Mouse (Mus musculus) midbrain, postnatal 0 days (tissue): ENCODE results near the gene Slc12a9. TPM values are rescaled to one million over a fixed set of nuclear protein-coding genes. Genes with fewer than 3 reads are reported as not detected.

Source experiments
- ATAC-seq: fragments of 200-750 bp; cut with Nextera tagmentation; 2 replicates; pipeline ENCODE4 v1.8.0; 2017; ENCODE audit warnings: moderate number of reproducible peaks, mild to moderate bottlenecking, moderate TSS enrichment, moderate library complexity; ENCODE audit not compliant: low FRiP score
- DNase-seq: peaks from one replicate; pipeline ENCODE4 v3.0.0-alpha.2; 2015; ENCODE audit warnings: low spot score
- H3K27ac ChIP-seq: fragments of 300-500 bp; sonication (generic); 2 replicates; pipeline ENCODE4 v1.5.1; 2014; ENCODE audit warnings: low read depth, mild to moderate bottlenecking, low read length, mixed read lengths
- H3K27me3 ChIP-seq: fragments of 300-500 bp; sonication (generic); 2 replicates; pipeline ENCODE4 v1.6.1; 2014; ENCODE audit warnings: low read length, control low read depth, mixed read lengths; ENCODE audit not compliant: insufficient read depth
- H3K36me3 ChIP-seq: fragments of 300-500 bp; sonication (generic); 2 replicates; pipeline ENCODE4 v1.6.1; 2014; ENCODE audit warnings: low read length, control low read depth, mixed read lengths; ENCODE audit not compliant: insufficient read depth
- H3K4me1 ChIP-seq: fragments of 300-500 bp; sonication (generic); 2 replicates; pipeline ENCODE4 v1.6.1; 2014; ENCODE audit warnings: mild to moderate bottlenecking, control low read depth, antibody characterized with exemption, low read length, mixed read lengths; ENCODE audit not compliant: insufficient read depth
- H3K4me2 ChIP-seq: fragments of 300-500 bp; sonication (generic); 2 replicates; pipeline ENCODE4 v1.6.1; 2014; ENCODE audit warnings: low read depth, mild to moderate bottlenecking, low read length, mixed read lengths; ENCODE audit not compliant: poor library complexity, severe bottlenecking
- H3K4me3 ChIP-seq: fragments of 300-500 bp; sonication (generic); 2 replicates; pipeline ENCODE4 v1.5.1; 2014; ENCODE audit warnings: low read depth, mild to moderate bottlenecking, low read length, moderate library complexity
- H3K9ac ChIP-seq: fragments of 300-500 bp; sonication (generic); replicated peaks from 2 replicates; pipeline ENCODE4 v1.6.1; 2014; ENCODE audit warnings: mild to moderate bottlenecking, low read length, moderate library complexity, mixed read lengths; ENCODE audit not compliant: poor library complexity, severe bottlenecking
- H3K9me3 ChIP-seq: fragments of 300-500 bp; sonication (generic); 2 replicates; pipeline ENCODE4 v1.6.1; 2016; ENCODE audit warnings: low read length, control low read depth
- CTCF ChIP-seq: IDR thresholded peaks from 2 replicates; pipeline ENCODE4 v1.5.1; 2016; ENCODE audit warnings: antibody characterized with exemption, mild to moderate bottlenecking
- WGBS: fragments of 180-500 bp; shearing (Covaris S2); extraction: QIAGEN DNeasy Blood & Tissue Kit; methylation state at CpG from one replicate; pipeline ENCODE4 v1.1.7; 2014; 5-methylcytosine and 5-hydroxymethylcytosine counted together
- polyA plus RNA-seq: library from polyadenylated mRNA; unstranded; fragments of >200 nt; fragmentation: Nextera tagmentation; extraction: Ambion mirVana; gene quantifications from 2 replicates; pipeline ENCODE4 v1.2.1, GENCODE M21; 2015
- total RNA-seq: library from RNA; depleted of rRNA; stranded (reverse); fragments of >200 nt; gene quantifications from 2 replicates; pipeline ENCODE4 v1.2.3, GENCODE M21; 2014

The Slc12a9 gene
- total and polyA plus RNA-seq, 2 experiments from 2014 or later: 27.8 to 28.9 TPM

- DNase-seq (peak; percentile 12), ATAC-seq (no peak)
- Histone ChIP-seq H3K27ac (no peak overlapping the region), H3K27me3 (no peaks in the 10 kb centered on the region), H3K4me1 (no peaks in the 10 kb centered on the region), H3K4me3 (no peak overlapping the region), H3K9me3 (no peaks in the 10 kb centered on the region), H3K9ac (no peak overlapping the region), H3K4me2 (no peak overlapping the region), H3K36me3 (no peaks in the 10 kb centered on the region; the same call in 1 of the 2 replicates)
- no peak for TF ChIP-seq CTCF
- 31% methylated on average over 2 of the region's 2 CpGs for WGBS
Observed at GRCm38 (mm10) chr5:137375627-137376026, 42.2 kb upstream of the Slc12a9 start.

GRCm38 (mm10) chr5:137374521-137375080 is 41.2 kb upstream of the Slc12a9 start:
- no peak overlapping the region for H3K9ac ChIP-seq
- H3K9me3 ChIP-seq: no peaks in the 10 kb centered on the region
- no peak overlapping the region for H3K4me2 ChIP-seq
- ATAC-seq: no peak
- no peak overlapping the region for H3K4me3 ChIP-seq
- no peaks in the 10 kb centered on the region for H3K27me3 ChIP-seq
- no peaks in the 10 kb centered on the region for H3K4me1 ChIP-seq
- WGBS: 87% methylated on average over 4 of the region's 4 CpGs
- H3K36me3 ChIP-seq: no peaks in the 10 kb centered on the region; the same call in 1 of the 2 replicates
- H3K27ac ChIP-seq: no peak overlapping the region
- DNase-seq: no peak
- no peak for TF ChIP-seq CTCF

- TF ChIP-seq CTCF: no peak
- ATAC-seq (no peak), DNase-seq (no peak)
- Histone ChIP-seq H3K4me3 (no peak overlapping the region), H3K27ac (no peak overlapping the region), H3K27me3 (no peaks in the 10 kb centered on the region), H3K4me1 (no peaks in the 10 kb centered on the region), H3K4me2 (no peak overlapping the region), H3K9ac (no peak overlapping the region), H3K36me3 (no peaks in the 10 kb centered on the region; the same call in 1 of the 2 replicates), H3K9me3 (no peaks in the 10 kb centered on the region)
- WGBS: 90% methylated on average over 12 of the region's 12 CpGs
Observed at GRCm38 (mm10) chr5:137373371-137373950, 40.1 kb upstream of the Slc12a9 start.

- no peak for DNase-seq
- 98% methylated on average over 10 of the region's 11 CpGs for WGBS
- Histone ChIP-seq H3K27me3 (no peaks in the 10 kb centered on the region), H3K27ac (no peak overlapping the region), H3K4me3 (no peak overlapping the region), H3K9ac (no peak overlapping the region), H3K9me3 (no peaks in the 10 kb centered on the region), H3K4me1 (no peaks in the 10 kb centered on the region), H3K4me2 (no peak overlapping the region), H3K36me3 (no peaks in the 10 kb centered on the region; the same call in 1 of the 2 replicates)
- TF ChIP-seq CTCF: no peak
- ATAC-seq: no peak
Observed at GRCm38 (mm10) chr5:137369665-137370064, 36.3 kb upstream of the Slc12a9 start.

- no peaks in the 10 kb centered on the region for H3K9me3 ChIP-seq
- TF ChIP-seq CTCF: 0 out of 2 replicates have a peak, but pooled peaks have one; percentile 4
- H3K27me3 ChIP-seq: no peaks in the 10 kb centered on the region
- ATAC-seq: no peak
- H3K9ac ChIP-seq: no peak overlapping the region
- DNase-seq: no peak
- H3K4me2 ChIP-seq: no peak overlapping the region
- H3K27ac ChIP-seq: no peak overlapping the region
- 0 out of 2 replicates have a peak, but pooled peaks cover 8% of the 10 kb centered on the region for H3K36me3 ChIP-seq
- H3K4me1 ChIP-seq: no peaks in the 10 kb centered on the region
- H3K4me3 ChIP-seq: no peak overlapping the region
- WGBS: 39% methylated on average over 7 of the region's 7 CpGs
Observed at GRCm38 (mm10) chr5:137358382-137358781, 25.0 kb upstream of the Slc12a9 start.

GRCm38 (mm10) chr5:137354091-137354490 is 20.7 kb upstream of the Slc12a9 start:
- 0 out of 2 replicates have a peak, but pooled peaks cover 8% of the 10 kb centered on the region for H3K36me3 ChIP-seq
- peaks cover 4% of the 10 kb centered on the region for H3K4me1 ChIP-seq
- no peak overlapping the region for H3K27ac ChIP-seq
- ATAC-seq (no peak), DNase-seq (no peak)
- H3K9me3 ChIP-seq: no peaks in the 10 kb centered on the region
- H3K27me3 ChIP-seq: peaks cover 16% of the 10 kb centered on the region
- WGBS: 86% methylated on average over 17 of the region's 17 CpGs
- no peak overlapping the region for H3K4me3 ChIP-seq
- no peak for TF ChIP-seq CTCF
- no peak overlapping the region for H3K9ac ChIP-seq
- no peak overlapping the region for H3K4me2 ChIP-seq
